Mouse (Mus musculus) CH12.LX (cell line): ENCODE results near the gene Fam13c.

Experiments used
- CHD1 ChIP-seq: IDR thresholded peaks from 2 replicates; pipeline ENCODE4 v1.6.1; 2012; ENCODE audit warnings: low read depth, low read length, improper control_type of control experiment, inconsistent platforms
- CTCF ChIP-seq, 2 experiments: IDR thresholded peaks in 1 of 2; conservative IDR thresholded peaks in 1 of 2; 2 replicates each; pipeline ENCODE4 v1.5.1; 2011 to 2012; ENCODE audit warnings: low read depth in 2 of 2, low read length in 2 of 2, improper control_type of control experiment in 1 of 2, inconsistent platforms in 1 of 2, mild to moderate bottlenecking in 1 of 2, moderate library complexity in 1 of 2
- HCFC1 ChIP-seq: IDR thresholded peaks from 2 replicates; pipeline ENCODE4 v1.6.1; 2012; ENCODE audit warnings: low read depth, mild to moderate bottlenecking, inconsistent platforms, low read length, improper control_type of control experiment
- JUND ChIP-seq: conservative IDR thresholded peaks from 2 replicates; pipeline ENCODE4 v1.6.1; 2011; ENCODE audit warnings: low read depth, low read length, improper control_type of control experiment
- KAT2A ChIP-seq: IDR thresholded peaks from 2 replicates; pipeline ENCODE4 v1.6.1; 2012; ENCODE audit warnings: low read length, improper control_type of control experiment, inconsistent platforms; ENCODE audit not compliant: insufficient replicate concordance
- MAX ChIP-seq: IDR thresholded peaks from 2 replicates; pipeline ENCODE4 v1.6.1; 2011; ENCODE audit warnings: low read length, improper control_type of control experiment
- NRF1 ChIP-seq: IDR thresholded peaks from 2 replicates; pipeline ENCODE4 v1.6.1; 2014; ENCODE audit warnings: low read depth, mild to moderate bottlenecking, inconsistent platforms, low read length, improper control_type of control experiment, moderate library complexity
- PAX5 ChIP-seq: IDR thresholded peaks from 2 replicates; pipeline ENCODE4 v1.6.1; 2012; ENCODE audit warnings: low read length, inconsistent platforms, mixed read lengths
- POLR2A ChIP-seq: IDR thresholded peaks from 2 replicates; pipeline ENCODE4 v1.6.1; 2011; ENCODE audit warnings: low read depth, mild to moderate bottlenecking, improper control_type of control experiment, low read length
- RAD21 ChIP-seq: IDR thresholded peaks from 2 replicates; pipeline ENCODE4 v1.6.1; 2011; ENCODE audit warnings: low read depth, mild to moderate bottlenecking, low read length, improper control_type of control experiment, moderate library complexity
- TCF12 ChIP-seq: IDR thresholded peaks from 2 replicates; pipeline ENCODE4 v1.6.1; 2014; ENCODE audit warnings: low read depth, mild to moderate bottlenecking, inconsistent platforms, low read length, improper control_type of control experiment
- ZC3H11A ChIP-seq: IDR thresholded peaks from 2 replicates; pipeline ENCODE4 v1.6.1; 2012; ENCODE audit warnings: low read depth, mild to moderate bottlenecking, inconsistent platforms, low read length, improper control_type of control experiment

GRCm38 (mm10) chr10:70437289-70437688, 3.0 kb upstream of the Fam13c start:
- TF ChIP-seq JUND, result no peak
- TF ChIP-seq PAX5, result no peak
- no peak for TF ChIP-seq ZC3H11A
- TF ChIP-seq RAD21, result no peak
- TF ChIP-seq CTCF (conservative IDR thresholded peaks at IDR 0.05 in 1 of 2, IDR thresholded peaks at IDR 0.05 in 1 of 2; ENCODE audit: low read depth in 2 of 2, low read length in 2 of 2), result no peak
- TF ChIP-seq NRF1, result no peak
- TF ChIP-seq HCFC1, result no peak
- TF ChIP-seq MAX, result no peak
- TF ChIP-seq KAT2A, result no peak
- no peak for TF ChIP-seq TCF12
- TF ChIP-seq CHD1, result no peak
- TF ChIP-seq POLR2A, result no peak
